Mouse (Mus musculus) testis, adult 2 months (tissue): ENCODE measurements around the gene Kremen1.

Source experiments
- CTCF ChIP-seq: fragments of 200-500 bp; IDR thresholded peaks from 2 replicates; pipeline ENCODE4 v1.5.1; 2012; ENCODE audit warnings: low read depth, mild to moderate bottlenecking, inconsistent platforms, low read length, moderate library complexity; ENCODE audit not compliant: control insufficient read depth, insufficient read depth, insufficient replicate concordance
- POLR2A ChIP-seq: fragments of 200-500 bp; IDR thresholded peaks from 2 replicates; pipeline ENCODE4 v1.6.1; 2012; ENCODE audit warnings: low read depth, mild to moderate bottlenecking, inconsistent platforms, low read length, moderate library complexity; ENCODE audit not compliant: control insufficient read depth

GRCm38 (mm10) chr11:5177171-5177570 is 84.2 kb downstream of the Kremen1 start:
- no peak for TF ChIP-seq POLR2A
- no peak for TF ChIP-seq CTCF
